Mouse (Mus musculus): Measurements from ENCODE around the gene Dhx57.
"Not testable (repeated sequence)": the region's sequence is repeated elsewhere in the genome, so short reads cannot be mapped to it uniquely, and the experiment has no call there.

Gene Dhx57

GRCm38 (mm10) chr17:80254421-80254820 is 35.9 kb downstream of the Dhx57 start:
- DNase-seq (ENCODE audit: low spot score in 2 of 2) = no peak

DNA sequence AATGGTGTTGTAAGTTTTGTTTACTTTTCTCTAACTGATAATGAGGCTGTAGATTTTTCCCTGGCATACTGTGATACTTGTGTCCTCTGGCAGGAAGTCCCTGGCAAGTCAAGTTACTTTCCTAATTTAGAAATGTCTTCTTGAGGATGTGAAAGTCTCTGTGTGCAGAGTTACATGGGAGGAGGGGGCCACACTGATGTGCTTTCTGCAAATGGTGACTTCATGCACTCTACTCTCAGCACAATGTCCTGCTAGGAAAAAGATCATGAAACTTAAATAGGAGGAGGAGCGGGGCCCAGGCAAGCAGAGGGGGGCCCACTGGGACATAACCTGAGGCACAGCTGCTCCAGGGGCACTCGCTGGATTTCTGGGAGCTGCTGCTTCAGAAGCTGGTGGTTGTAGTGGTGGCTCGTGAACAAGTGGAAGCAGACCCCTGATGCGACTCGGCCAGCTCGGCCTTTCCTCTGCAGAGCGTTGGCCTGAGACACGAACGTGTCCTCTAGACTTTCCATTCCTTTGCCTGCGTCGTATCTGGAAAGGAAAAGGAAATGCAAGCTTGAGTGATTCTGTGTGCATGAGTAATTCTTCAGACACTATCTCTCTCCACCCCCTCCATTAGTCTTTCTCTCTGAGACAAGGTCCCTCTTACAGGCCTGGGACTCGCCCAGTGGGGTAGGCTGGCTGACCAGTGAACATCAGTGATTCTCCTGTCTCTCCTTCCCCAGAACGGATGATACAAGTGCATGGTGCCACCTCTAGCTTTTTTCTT is 37.3 kb downstream of the Dhx57 start:
- no peak for DNase-seq (ENCODE audit: low spot score in 2 of 2)

- no peak for DNase-seq (ENCODE audit: low spot score in 2 of 2)
Measured at GRCm38 (mm10) chr17:80243116-80243515, 47.2 kb downstream of the Dhx57 start.

DNA sequence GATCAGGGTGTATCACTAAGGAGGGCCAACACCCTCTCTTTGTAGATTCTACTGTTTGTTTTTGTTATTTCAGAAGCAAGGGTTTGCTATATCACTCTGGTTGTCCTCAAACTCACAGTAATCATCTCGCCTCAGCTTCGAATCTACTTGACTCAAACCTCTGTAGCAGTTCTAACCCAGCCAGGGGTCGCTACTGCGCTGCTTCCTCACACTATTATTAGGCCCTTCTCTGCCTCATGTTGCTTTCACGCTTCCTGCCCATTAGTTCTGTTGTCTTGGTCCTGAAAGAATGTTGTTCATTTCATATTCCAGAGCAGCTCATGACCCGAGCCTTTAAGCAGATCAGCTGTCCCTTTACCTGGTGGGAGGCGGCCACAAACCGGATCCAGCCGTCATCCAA is 48.7 kb downstream of the Dhx57 start:
- no peak for DNase-seq (ENCODE audit: low spot score in 2 of 2)

- no peak for DNase-seq (ENCODE audit: low spot score in 2 of 2)
Measured at GRCm38 (mm10) chr17:80237475-80237874, 52.8 kb downstream of the Dhx57 start.

- DNase-seq (ENCODE audit: low spot score in 2 of 2) = no peak
Measured at GRCm38 (mm10) chr17:80236805-80237204, 53.5 kb downstream of the Dhx57 start.

GRCm38 (mm10) chr17:80235477-80235876 is 54.8 kb downstream of the Dhx57 start:
- no peak for DNase-seq (ENCODE audit: low spot score in 2 of 2)

GRCm38 (mm10) chr17:80234376-80234775 is 55.9 kb downstream of the Dhx57 start:
- no peak for DNase-seq (ENCODE audit: low spot score in 2 of 2)

DNA sequence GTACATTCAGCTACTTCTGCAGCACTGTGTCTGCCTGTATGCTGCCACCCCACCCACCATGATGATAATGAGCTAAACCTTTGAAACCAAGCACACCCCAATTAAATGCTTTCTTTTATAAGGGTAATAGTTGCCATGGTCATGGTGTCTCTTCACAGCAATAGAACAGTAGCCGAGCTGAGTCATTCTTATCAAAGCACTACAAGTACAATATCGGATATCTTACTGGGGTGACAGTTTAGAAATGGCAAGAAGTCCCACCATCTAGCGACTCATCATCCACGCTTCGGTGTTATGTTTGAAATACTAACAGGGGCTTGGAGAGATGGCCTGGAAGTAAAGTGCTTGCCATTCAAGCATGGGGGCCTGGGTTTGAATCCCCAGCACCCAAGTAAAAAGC is 56.4 kb downstream of the Dhx57 start:
- DNase-seq (ENCODE audit: low spot score in 2 of 2) = no peak

DNA sequence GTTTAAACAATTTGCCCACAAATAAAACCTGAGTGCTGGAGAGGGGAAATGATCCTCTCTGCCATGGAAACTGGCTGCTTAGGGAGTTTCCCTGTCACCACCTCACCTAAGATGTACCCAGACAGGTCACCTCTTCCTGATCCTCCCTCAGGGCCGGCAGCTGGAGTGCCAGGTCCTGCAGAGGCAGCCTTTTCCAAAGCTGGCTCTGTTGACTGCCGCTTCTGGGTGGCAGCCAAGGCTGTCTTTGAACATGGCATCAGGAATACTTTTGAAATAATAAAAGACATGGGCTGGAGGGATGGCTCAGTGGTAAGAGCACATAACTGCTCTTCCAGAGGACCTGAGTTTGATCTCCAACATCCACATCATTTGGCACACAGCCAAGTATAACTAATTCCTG is 60.9 kb downstream of the Dhx57 start:
- peak in 1 of 2 experiments; percentile 12 for DNase-seq (ENCODE audit: low spot score in 2 of 2)

- not testable (repeated sequence) for DNase-seq (ENCODE audit: low spot score in 2 of 2)
Measured at GRCm38 (mm10) chr17:80225142-80225541, 65.1 kb downstream of the Dhx57 start.

- DNase-seq (ENCODE audit: low spot score in 2 of 2) = peak; percentile 65 to 76
Measured at GRCm38 (mm10) chr17:80224326-80225116, 65.8 kb downstream of the Dhx57 start, which contains the start of gene Gemin6. Gene Gemin6 (plus strand): TSS chr17:80224441.

GRCm38 (mm10) chr17:80223829-80224228 is 66.4 kb downstream of the Dhx57 start:
- no peak for DNase-seq (ENCODE audit: low spot score in 2 of 2)

GRCm38 (mm10) chr17:80221890-80222628 is 68.2 kb downstream of the Dhx57 start:
- no peak for DNase-seq (ENCODE audit: low spot score in 2 of 2)

DNA sequence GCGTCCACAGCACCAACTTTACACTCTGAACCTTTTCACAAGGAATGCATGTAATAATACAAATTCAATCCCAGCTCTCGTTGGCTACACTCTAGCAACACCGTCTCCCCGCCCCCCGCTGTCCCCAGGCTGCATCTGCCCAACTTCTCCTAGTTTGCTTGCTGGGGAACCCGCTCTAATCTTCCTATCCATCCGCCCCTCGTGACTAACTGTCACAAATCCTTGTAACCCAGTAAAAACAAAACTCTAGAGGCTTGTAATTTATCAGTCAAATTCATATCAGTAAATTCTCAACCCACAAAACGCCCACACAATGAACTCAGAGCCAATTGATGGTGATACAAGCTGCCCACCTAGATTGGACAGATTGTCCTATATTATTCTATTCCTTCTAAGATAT is 69.1 kb downstream of the Dhx57 start:
- DNase-seq (ENCODE audit: low spot score in 2 of 2) = no peak

- no peak for DNase-seq (ENCODE audit: low spot score in 2 of 2)
Measured at GRCm38 (mm10) chr17:80220131-80220530, 70.1 kb downstream of the Dhx57 start.

DNA sequence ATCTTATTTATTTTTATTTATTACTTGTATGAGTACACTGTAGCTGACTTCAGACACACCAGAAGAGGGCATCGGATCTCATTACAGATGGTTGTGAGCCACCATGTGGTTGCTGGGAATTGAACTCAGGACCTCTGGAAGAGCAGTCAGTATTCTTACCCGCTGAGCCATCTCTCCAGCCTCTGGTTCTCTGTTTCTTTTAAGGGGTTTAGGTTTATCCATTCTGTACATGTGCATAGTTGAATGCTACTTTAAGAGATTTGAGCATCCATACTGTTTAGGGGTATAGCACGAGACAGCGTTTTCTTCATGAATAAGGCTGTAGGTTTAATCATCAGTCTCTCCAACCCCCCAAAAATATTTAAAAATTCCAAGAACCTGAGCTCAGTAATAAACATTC is 76.3 kb downstream of the Dhx57 start:
- DNase-seq (ENCODE audit: low spot score in 2 of 2) = not testable (repeated sequence)

GRCm38 (mm10) chr17:80206671-80207581 is 83.3 kb downstream of the Dhx57 start, which contains the start of the genes Srsf7 and Ttc39d:
Gene Srsf7 (minus strand): TSS chr17:80207307.
Gene Ttc39d (plus strand): TSS chr17:80207460.
- DNase-seq (ENCODE audit: low spot score in 2 of 2) = peak; percentile 99

DNA sequence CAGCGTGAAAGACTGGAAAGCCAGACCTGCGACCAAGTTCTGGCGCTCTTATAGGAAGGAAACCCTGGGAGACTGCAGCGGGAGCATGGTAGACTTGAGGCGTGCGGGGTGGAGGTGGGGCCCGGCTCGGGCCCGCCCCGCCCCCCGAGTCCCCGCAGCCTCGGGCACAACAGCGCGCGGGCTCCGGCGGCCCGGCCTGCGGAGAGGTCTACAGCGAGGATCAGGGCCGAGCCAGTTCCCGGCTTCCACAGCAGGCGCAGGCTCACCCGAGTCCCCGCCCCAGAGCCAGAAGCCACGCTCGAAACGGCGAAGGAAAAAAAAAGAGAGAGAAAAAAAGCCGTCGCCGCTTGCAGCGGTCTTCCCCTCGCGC is 84.0 kb downstream of the Dhx57 start:
- DNase-seq (ENCODE audit: low spot score in 2 of 2) = peak in 1 of 2 experiments; percentile 59

GRCm38 (mm10) chr17:80205657-80206056 is 84.6 kb downstream of the Dhx57 start:
- no peak for DNase-seq (ENCODE audit: low spot score in 2 of 2)

DNA sequence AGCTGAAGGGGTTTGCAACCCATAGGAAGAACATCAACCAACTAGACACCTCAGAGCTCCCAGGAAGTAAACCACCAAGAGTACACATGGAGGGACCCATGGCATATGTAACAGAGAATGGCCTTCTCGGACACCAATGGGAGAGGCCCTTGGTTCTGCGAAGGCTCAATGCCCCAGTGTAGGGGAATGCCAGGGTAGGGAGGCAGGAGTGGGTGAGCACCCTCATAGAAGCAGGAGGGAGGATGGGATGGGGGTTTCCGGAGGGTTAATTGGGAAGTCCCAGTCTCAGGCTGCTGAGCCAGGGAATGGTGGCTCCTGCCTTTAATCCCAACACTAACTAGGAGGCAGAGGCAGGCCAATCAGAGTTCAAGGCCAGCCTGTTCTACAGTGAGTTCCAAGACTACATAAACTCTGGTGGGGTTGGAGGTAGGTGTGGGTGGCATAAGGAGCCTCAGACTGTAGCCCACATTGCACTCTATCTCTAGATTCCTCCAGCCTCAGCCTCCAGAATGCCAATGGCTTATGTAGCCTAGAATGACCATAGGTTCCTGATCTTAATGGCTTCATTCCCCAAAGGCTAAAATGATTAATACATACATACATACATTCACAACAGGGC is 91.0 kb downstream of the Dhx57 start:
- DNase-seq (ENCODE audit: low spot score in 2 of 2) = no peak

All from cerebellum, postnatal 4 days (tissue).